Mouse (Mus musculus): ENCODE results near the gene E130208F15Rik. TPM values are rescaled to one million over a fixed set of nuclear protein-coding genes. Genes with fewer than 3 reads are reported as not detected.

E130208F15Rik gene
- under 1 TPM; 0.65 to 0.78 TPM for total RNA-seq (2021)

DNA sequence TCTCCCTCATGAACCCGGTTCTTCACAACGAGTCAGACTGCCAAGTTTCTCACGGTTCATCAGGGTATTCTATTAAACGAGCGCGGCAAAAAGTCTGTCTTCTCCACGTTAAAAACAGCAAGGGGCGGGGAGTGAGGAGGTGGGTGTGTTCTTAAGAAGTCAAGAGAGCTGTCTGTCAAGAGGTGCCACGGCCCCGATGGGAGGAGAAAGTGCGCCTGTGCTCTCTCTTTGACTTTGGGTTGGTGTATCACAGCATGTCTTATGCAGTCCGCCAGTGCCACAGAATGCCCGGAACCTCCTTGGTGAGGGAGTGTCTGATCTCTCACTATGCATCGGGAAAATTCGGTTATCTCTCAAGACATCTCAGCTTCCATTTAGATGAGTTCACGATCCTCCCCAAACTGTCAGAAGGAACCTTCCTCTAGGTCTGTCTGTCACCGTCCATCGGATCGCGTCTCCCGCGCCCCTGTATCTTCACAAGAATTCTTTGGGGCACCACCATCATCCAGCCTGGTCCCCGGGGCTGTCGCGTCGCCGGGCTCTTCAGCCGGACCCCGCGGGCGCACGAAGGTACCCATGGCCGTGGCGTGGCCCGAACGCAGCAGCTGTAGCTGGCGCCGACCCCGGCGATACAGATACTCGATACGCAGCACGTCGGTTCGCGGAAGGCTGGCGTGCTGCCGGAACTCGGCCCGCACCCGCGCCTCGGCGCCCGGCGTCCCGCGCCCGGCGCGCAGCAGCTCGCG, at the start of gene E130208F15Rik:
E130208F15Rik (plus strand) TSS at position 202 of the 746 bp plus-strand sequence.
- DNase-seq, result peak; percentile 60
- intact Hi-C loops (cut with DNase I), result no loop called here

- intact Hi-C loops (cut with DNase I), result no loop called here
- DNase-seq, result no peak
These were observed 47.2 kb upstream of the E130208F15Rik start for GRCm38 (mm10) chr7:30274383-30274782.

DNA sequence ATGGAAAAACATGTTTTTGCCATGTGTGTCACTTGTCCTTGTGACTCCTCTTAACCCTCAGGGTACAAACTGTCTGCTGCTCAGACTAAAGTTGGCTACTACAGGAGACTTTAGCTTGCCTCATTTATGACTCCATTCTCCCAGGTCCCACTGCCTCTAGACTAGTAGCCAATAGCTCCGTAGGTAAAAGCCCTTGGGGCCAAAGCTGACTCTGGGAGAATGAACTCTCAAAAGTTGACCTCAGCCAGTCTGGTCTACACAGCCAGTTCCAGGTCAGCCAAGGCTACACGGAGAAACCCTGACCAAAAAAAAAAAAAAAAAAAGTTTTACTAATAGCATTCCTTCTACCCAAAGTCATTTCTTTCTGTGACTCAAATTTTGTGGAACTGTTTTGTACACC, 42.6 kb upstream of the E130208F15Rik start:
- intact Hi-C loops (cut with DNase I), result no loop called here
- DNase-seq, result no peak

DNA sequence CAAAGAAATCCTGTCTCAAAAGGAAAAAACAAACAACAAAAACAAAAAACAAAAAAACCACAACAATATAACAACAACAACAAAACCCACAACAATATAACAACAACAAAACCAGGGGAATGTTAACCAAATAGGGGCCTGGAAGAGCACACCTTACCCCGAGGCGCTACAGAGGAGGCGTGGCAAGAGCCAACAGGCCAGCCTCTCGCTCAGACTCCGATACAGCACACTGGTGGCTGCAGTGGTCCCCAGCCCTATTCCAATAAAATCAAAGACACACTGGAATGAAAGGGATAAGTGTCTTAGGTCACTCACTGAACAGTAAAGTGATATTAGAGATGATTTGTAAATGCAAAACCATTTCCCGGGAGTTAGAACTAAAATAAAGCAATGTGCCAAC, 42.0 kb upstream of the E130208F15Rik start:
- intact Hi-C loops (cut with DNase I), result no loop called here

DNA sequence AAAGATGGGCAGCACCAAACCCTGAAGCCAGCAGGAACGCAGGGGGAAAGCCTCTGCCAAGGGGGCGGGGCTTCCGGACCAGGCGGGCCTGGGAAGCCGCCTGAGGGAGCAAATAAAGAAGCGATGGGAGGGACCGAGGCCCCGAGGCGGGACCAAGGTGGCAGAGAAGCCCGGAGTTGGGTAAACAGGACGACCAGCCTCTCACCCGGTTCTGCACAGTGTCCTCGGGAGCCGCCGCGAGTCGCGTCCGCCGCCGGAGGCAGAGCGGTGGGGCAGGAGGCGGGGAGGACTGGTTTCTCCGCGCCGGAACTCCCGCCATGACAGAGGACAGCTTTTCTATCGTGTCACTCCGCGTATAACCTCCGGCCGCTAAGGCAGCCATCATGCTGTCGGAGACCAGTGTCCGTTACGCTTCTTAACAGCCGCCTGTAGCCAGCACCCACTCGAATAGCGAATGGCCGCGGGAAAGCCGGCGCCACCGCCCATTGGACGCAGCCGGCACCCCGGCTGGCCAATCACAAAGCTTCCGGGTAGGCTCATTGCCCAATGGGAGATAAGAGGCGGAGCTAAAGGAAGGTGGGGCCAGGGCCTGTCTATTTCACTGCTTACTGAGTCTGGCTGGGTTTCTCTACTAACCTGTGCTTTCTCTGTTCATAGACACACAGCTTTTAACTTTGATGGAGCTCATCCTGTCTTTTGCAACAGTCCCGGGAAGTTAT, 41.4 kb upstream of the E130208F15Rik start, which contains the start of the genes Thap8 and Wdr62:
Thap8 (plus strand) TSS at position 144 of the 719 bp plus-strand sequence.
Wdr62 (minus strand) TSS at position 469 of the 719 bp plus-strand sequence.
- DNase-seq, result peak; percentile 88 to 89

More for the DNA sequence above, 42.0 kb upstream of the E130208F15Rik start:
- no peak for DNase-seq

GRCm38 (mm10) chr7:30280670-30281138, 40.8 kb upstream of the E130208F15Rik start:
- DNase-seq, result peak; percentile 81 to 88
- intact Hi-C loops (cut with DNase I), result loop anchor here (5.0 kb wide), 1 partner anchor 113 kb away; the partner anchor contains the start of gene Zfp146

More for the DNA sequence above, 41.4 kb upstream of the E130208F15Rik start, which contains the start of the genes Thap8 and Wdr62:
- intact Hi-C loops (cut with DNase I), result loop anchor here (5.0 kb wide), 1 partner anchor 113 kb away; the partner anchor contains the start of gene Zfp146

DNA sequence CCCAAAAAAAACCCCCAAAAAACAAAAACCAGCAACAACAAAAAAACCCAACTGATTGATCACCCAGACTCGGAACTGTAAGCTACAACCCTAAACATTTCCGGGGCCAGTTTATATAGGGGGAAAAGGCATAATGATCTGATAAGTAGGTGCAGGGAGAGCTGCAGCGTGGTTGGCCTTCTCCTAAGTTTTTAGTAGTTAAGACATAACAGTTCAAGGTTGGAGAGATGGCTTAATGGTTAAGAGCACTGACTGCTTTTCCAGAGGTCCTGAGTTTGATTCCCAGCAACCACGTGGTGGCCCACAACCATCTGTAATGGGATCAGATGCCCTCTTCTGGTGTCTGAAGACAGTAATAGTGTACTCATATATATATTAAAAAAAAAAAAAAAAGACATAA, 40.0 kb upstream of the E130208F15Rik start:
- intact Hi-C loops (cut with DNase I), result loop anchor here (5.0 kb wide), 1 partner anchor 114 kb away; the partner anchor contains the start of gene Zfp146
- DNase-seq, result no peak

GRCm38 (mm10) chr7:30282740-30283139, 38.8 kb upstream of the E130208F15Rik start:
- no peak for DNase-seq
- intact Hi-C loops (cut with DNase I), result loop anchor here (5.0 kb wide), 1 partner anchor 115 kb away; the partner anchor contains the start of gene Zfp146

GRCm38 (mm10) chr7:30286701-30287410, 34.7 kb upstream of the E130208F15Rik start:
- intact Hi-C loops (cut with DNase I), result no loop called here
- peak; percentile 29 to 30 for DNase-seq

DNA sequence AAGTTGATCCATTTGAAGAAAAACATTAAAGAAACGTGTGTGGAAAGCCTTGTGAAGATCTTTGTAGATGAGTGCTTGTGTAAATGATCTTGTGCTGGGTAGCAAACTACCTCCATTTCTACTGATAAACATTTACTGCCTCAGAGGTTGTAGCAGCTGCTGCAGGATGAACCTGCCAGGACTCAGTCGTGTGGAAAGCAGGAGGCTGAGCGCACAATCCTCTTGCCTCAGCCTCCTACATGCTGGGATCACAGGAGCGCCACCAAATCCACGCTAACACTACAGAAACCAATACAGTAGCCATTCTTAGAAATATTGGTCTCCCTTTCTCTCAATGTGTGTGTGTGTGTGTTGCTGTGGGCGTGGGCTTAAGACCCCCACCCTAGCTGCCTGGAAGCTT, 33.5 kb upstream of the E130208F15Rik start:
- no peak for DNase-seq
- intact Hi-C loops (cut with DNase I), result no loop called here

DNA sequence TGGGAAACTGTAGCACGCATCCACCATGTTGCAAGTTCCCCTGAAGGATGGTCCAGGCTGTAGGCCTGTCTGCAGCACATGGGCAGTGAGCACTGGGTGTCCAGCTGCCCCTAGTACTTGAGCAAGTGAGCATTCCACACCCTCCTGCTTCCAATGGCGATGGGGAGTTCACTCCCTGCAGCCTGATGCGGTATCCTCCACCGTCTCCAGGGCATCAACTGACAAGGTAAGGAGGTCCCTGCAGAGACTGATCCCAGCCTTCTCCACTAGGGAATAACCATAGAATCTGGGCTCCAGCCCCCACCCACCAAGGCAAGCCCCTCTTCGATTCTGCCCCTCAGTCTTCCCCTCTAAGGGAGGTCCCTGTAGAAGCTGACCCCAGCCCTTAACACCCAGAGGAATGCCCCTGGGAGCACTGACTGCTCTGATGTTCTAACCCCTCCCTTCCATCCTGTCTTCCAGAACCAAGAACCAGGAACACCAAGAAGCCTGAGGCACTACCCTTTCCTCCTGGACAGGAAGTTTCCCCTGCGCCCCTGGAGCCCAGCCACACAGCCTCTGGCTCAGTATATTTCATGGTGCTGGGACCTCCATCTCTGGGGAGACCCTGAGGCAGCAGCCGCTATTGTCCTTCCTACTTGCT, 32.3 kb upstream of the E130208F15Rik start:
- DNase-seq, result no peak
- intact Hi-C loops (cut with DNase I), result no loop called here

- DNase-seq, result no peak
- intact Hi-C loops (cut with DNase I), result no loop called here
These were observed 31.7 kb upstream of the E130208F15Rik start for GRCm38 (mm10) chr7:30289714-30290399.

GRCm38 (mm10) chr7:30291215-30292131, 30.1 kb upstream of the E130208F15Rik start, which contains the start of gene Clip3:
TSS of gene Clip3 (plus strand) at chr7:30291728.
- intact Hi-C loops (cut with DNase I), result no loop called here
- peak; percentile 68 to 75 for DNase-seq

GRCm38 (mm10) chr7:30293795-30294194, 27.7 kb upstream of the E130208F15Rik start:
- intact Hi-C loops (cut with DNase I), result no loop called here
- no peak for DNase-seq

DNA sequence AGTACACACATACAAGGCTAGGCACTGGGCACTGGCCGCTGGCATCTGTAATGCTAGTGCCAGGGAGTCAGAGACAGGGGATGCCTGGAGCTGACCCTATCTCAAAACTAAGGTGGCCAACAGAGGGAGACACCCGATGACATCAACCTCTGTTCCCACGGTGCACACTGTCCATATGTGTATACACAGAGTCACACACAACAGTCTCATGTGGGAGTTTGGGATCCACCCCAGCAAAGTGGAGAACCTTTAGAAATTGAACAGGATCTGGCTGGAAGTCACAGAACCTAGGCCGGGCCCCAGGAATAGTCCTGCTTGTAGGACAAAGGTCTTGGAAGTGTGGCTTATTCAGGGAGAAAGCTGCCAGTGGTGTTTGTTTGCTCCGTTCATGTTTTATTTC, 27.2 kb upstream of the E130208F15Rik start:
- no peak for DNase-seq
- intact Hi-C loops (cut with DNase I), result no loop called here

GRCm38 (mm10) chr7:30295103-30295502, 26.4 kb upstream of the E130208F15Rik start:
- intact Hi-C loops (cut with DNase I), result no loop called here
- peak; percentile 57 to 59 for DNase-seq

- intact Hi-C loops (cut with DNase I), result no loop called here
- DNase-seq, result no peak
These were observed 24.7 kb upstream of the E130208F15Rik start for GRCm38 (mm10) chr7:30296816-30297215.

DNA sequence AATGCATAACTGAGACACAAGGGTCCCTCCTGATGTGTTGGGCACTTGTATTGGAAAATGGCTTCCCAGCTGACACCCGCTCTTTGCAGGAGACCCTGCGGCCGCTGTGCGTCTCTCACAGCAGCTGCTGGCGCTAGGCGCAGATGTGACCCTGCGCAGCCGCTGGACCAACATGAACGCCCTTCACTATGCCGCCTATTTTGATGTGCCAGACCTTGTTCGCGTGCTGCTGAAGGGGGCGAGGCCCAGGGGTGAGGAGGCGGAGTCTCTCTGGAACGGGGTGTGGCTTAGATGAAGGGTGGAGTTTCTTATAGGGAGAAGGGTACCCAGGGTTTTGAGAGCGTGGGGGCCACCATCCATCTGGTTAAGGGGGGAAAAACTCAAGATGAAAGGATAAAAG, 24.3 kb upstream of the E130208F15Rik start:
- intact Hi-C loops (cut with DNase I), result no loop called here

More for the DNA sequence above, 24.3 kb upstream of the E130208F15Rik start:
- DNase-seq, result no peak

Data from heart, postnatal 36 days (tissue).